Mouse (Mus musculus) liver, adult 2 months (tissue): Measurements from ENCODE around the gene Pi4k2b.

Experiments
- CTCF ChIP-seq: fragments of 200-500 bp; IDR thresholded peaks from 2 replicates; pipeline ENCODE4 v1.5.1; 2011; ENCODE audit warnings: low read depth, low read length, control low read depth
- POLR2A ChIP-seq: fragments of 200-500 bp; IDR thresholded peaks from 2 replicates; pipeline ENCODE4 v1.6.1; 2011; ENCODE audit warnings: low read length, control low read depth; ENCODE audit not compliant: insufficient read depth; ENCODE audit errors: extremely low read depth

DNA sequence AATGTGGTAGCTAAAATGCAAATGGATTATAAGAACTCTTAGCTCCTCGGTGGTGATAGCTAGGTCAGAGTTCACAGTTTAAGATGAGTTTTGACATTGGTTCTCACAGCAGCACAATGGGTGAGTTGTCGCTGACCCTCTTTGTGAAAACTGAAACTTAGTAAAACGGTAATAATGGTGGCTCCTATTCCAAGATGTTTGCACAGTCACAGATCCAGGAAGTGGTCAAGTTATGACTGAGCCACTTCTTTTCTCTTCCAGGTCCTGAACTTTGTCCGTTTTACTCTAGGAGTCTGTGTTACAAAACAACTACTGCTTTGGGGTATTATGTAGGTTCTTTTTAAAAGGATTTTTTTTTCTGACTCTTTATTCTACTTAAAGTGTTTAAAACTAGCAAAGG is 1.9 kb downstream of the Pi4k2b start:
- TF ChIP-seq CTCF (no peak), POLR2A (no peak)
